Mouse (Mus musculus): ENCODE results near the gene Erc2. TPM values are rescaled to one million over a fixed set of nuclear protein-coding genes. Genes with fewer than 3 reads are reported as not detected.

The Erc2 gene
- polyA plus RNA-seq, 1 experiment from 2014 or later, result 5.7 TPM

DNA sequence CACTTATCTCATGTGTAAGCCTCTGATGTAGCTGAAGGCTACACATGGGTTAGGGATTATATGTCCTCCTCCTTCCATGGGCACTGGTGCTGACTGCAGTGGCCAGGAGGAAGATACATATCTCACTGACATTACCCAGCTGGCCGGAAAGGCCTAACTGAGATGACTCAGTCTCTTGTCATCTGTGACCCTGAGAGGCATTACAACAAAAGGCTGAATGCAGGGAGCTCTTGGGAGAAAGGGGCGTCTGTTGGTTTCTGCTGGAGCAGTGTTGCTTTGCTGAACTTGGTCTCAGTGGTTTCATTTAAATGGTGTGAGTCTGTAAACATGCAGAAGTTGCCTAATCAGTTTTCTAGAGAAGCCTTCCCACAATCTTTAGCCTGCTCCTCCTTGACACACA, 334.6 kb downstream of the Erc2 start:
- Histone ChIP-seq H3K4me3 (ENCODE audit: low read depth, low read length) (no peak overlapping the region), H3K27ac (replicated peaks; ENCODE audit: low read depth, low read length) (no peak overlapping the region), H3K4me1 (ENCODE audit: control insufficient read depth, insufficient read depth, low read length) (no peaks in the 10 kb centered on the region), H3K36me3 (ENCODE audit: control insufficient read depth, insufficient read depth, low read length) (no peaks in the 10 kb centered on the region), H3K4me2 (ENCODE audit: low read depth, severe bottlenecking) (no peak overlapping the region), H3K27me3 (ENCODE audit: control insufficient read depth, insufficient read depth, low read length) (no peaks in the 10 kb centered on the region), H3K9me3 (ENCODE audit: control insufficient read depth, low read length) (no peaks in the 10 kb centered on the region), H3K9ac (ENCODE audit: low read length) (no peak overlapping the region)
- DNase-seq (ENCODE audit: low spot score), result no peak
- 81% methylated on average over 2 of the region's 2 CpGs for WGBS
- ATAC-seq (ENCODE audit: insufficient number of reproducible peaks, low FRiP score, low TSS enrichment, low read depth), result no peak

GRCm38 (mm10) chr14:27973701-27974100, 351.5 kb downstream of the Erc2 start:
- no peaks in the 10 kb centered on the region for H3K9me3 ChIP-seq (ENCODE audit: control insufficient read depth, low read length)
- DNase-seq (ENCODE audit: low spot score), result no peak
- no peaks in the 10 kb centered on the region for H3K4me1 ChIP-seq (ENCODE audit: control insufficient read depth, insufficient read depth, low read length)
- no peak overlapping the region for H3K4me3 ChIP-seq (ENCODE audit: low read depth, low read length)
- no peaks in the 10 kb centered on the region for H3K27me3 ChIP-seq (ENCODE audit: control insufficient read depth, insufficient read depth, low read length)
- no peak for ATAC-seq (ENCODE audit: insufficient number of reproducible peaks, low FRiP score, low TSS enrichment, low read depth)
- H3K27ac ChIP-seq (replicated peaks; ENCODE audit: low read depth, low read length), result no peak overlapping the region
- 83% methylated on average over 6 of the region's 6 CpGs for WGBS
- H3K9ac ChIP-seq (ENCODE audit: low read length), result no peak overlapping the region
- H3K36me3 ChIP-seq (ENCODE audit: control insufficient read depth, insufficient read depth, low read length), result no peaks in the 10 kb centered on the region
- H3K4me2 ChIP-seq (ENCODE audit: low read depth, severe bottlenecking), result no peak overlapping the region

DNA sequence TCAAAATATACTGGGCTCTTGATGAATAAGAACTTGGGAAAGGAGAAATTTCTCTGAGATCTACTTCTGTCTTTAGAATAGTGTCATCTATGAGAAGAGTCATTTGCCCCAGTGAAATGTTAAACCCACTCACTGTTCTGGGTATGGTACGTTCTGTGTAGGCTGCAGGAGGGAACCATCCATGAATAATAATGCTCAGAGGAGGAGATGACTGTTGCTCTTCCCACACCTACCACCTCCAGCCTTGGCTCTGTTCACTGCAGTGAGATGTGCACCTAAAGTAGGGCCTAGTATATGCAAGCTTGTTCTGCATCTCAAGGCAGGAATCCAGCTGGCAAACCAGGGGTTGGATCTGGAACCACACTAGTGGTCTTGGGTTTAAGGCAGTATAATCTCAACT, 353.4 kb downstream of the Erc2 start:
- ATAC-seq (ENCODE audit: insufficient number of reproducible peaks, low FRiP score, low TSS enrichment, low read depth) (no peak), DNase-seq (ENCODE audit: low spot score) (no peak)
- no peaks in the 10 kb centered on the region for H3K27me3 ChIP-seq (ENCODE audit: control insufficient read depth, insufficient read depth, low read length)
- H3K27ac ChIP-seq (replicated peaks; ENCODE audit: low read depth, low read length), result no peak overlapping the region
- H3K4me2 ChIP-seq (ENCODE audit: low read depth, severe bottlenecking), result no peak overlapping the region
- no peaks in the 10 kb centered on the region for H3K36me3 ChIP-seq (ENCODE audit: control insufficient read depth, insufficient read depth, low read length)
- H3K9ac ChIP-seq (ENCODE audit: low read length), result no peak overlapping the region
- no peaks in the 10 kb centered on the region for H3K9me3 ChIP-seq (ENCODE audit: control insufficient read depth, low read length)
- H3K4me1 ChIP-seq (ENCODE audit: control insufficient read depth, insufficient read depth, low read length), result no peaks in the 10 kb centered on the region
- WGBS, result 74% methylated on average over 1 of the region's 1 CpGs
- H3K4me3 ChIP-seq (ENCODE audit: low read depth, low read length), result no peak overlapping the region

- 77% methylated on average over 3 of the region's 3 CpGs for WGBS
- DNase-seq (ENCODE audit: low spot score) (no peak), ATAC-seq (ENCODE audit: insufficient number of reproducible peaks, low FRiP score, low TSS enrichment, low read depth) (no peak)
- no peaks in the 10 kb centered on the region for H3K4me1 ChIP-seq (ENCODE audit: control insufficient read depth, insufficient read depth, low read length)
- H3K9ac ChIP-seq (ENCODE audit: low read length), result no peak overlapping the region
- H3K9me3 ChIP-seq (ENCODE audit: control insufficient read depth, low read length), result no peaks in the 10 kb centered on the region
- no peaks in the 10 kb centered on the region for H3K36me3 ChIP-seq (ENCODE audit: control insufficient read depth, insufficient read depth, low read length)
- H3K27me3 ChIP-seq (ENCODE audit: control insufficient read depth, insufficient read depth, low read length), result no peaks in the 10 kb centered on the region
- H3K4me3 ChIP-seq (ENCODE audit: low read depth, low read length), result no peak overlapping the region
- H3K4me2 ChIP-seq (ENCODE audit: low read depth, severe bottlenecking), result no peak overlapping the region
- no peak overlapping the region for H3K27ac ChIP-seq (replicated peaks; ENCODE audit: low read depth, low read length)
Observed at GRCm38 (mm10) chr14:27984758-27985157, 362.5 kb downstream of the Erc2 start.

- no peaks in the 10 kb centered on the region for H3K9me3 ChIP-seq (ENCODE audit: control insufficient read depth, low read length)
- H3K4me3 ChIP-seq (ENCODE audit: low read depth, low read length), result no peak overlapping the region
- DNase-seq (ENCODE audit: low spot score) (no peak), ATAC-seq (ENCODE audit: insufficient number of reproducible peaks, low FRiP score, low TSS enrichment, low read depth) (no peak)
- WGBS, result 51% methylated on average over 5 of the region's 5 CpGs
- no peaks in the 10 kb centered on the region for H3K36me3 ChIP-seq (ENCODE audit: control insufficient read depth, insufficient read depth, low read length)
- no peaks in the 10 kb centered on the region for H3K27me3 ChIP-seq (ENCODE audit: control insufficient read depth, insufficient read depth, low read length)
- no peak overlapping the region for H3K4me2 ChIP-seq (ENCODE audit: low read depth, severe bottlenecking)
- no peak overlapping the region for H3K9ac ChIP-seq (ENCODE audit: low read length)
- H3K27ac ChIP-seq (replicated peaks; ENCODE audit: low read depth, low read length), result no peak overlapping the region
- H3K4me1 ChIP-seq (ENCODE audit: control insufficient read depth, insufficient read depth, low read length), result no peaks in the 10 kb centered on the region
Observed at GRCm38 (mm10) chr14:27985201-27985600, 363.0 kb downstream of the Erc2 start.

GRCm38 (mm10) chr14:27987422-27987821, 365.2 kb downstream of the Erc2 start:
- no peak overlapping the region for H3K4me2 ChIP-seq (ENCODE audit: low read depth, severe bottlenecking)
- WGBS, result 91% methylated on average over 1 of the region's 1 CpGs
- no peak overlapping the region for H3K4me3 ChIP-seq (ENCODE audit: low read depth, low read length)
- H3K4me1 ChIP-seq (ENCODE audit: control insufficient read depth, insufficient read depth, low read length), result no peaks in the 10 kb centered on the region
- no peak overlapping the region for H3K27ac ChIP-seq (replicated peaks; ENCODE audit: low read depth, low read length)
- H3K9me3 ChIP-seq (ENCODE audit: control insufficient read depth, low read length), result no peaks in the 10 kb centered on the region
- ATAC-seq (ENCODE audit: insufficient number of reproducible peaks, low FRiP score, low TSS enrichment, low read depth) (no peak), DNase-seq (ENCODE audit: low spot score) (no peak)
- H3K9ac ChIP-seq (ENCODE audit: low read length), result no peak overlapping the region
- no peaks in the 10 kb centered on the region for H3K27me3 ChIP-seq (ENCODE audit: control insufficient read depth, insufficient read depth, low read length)
- no peaks in the 10 kb centered on the region for H3K36me3 ChIP-seq (ENCODE audit: control insufficient read depth, insufficient read depth, low read length)

GRCm38 (mm10) chr14:27998551-27998950, 376.3 kb downstream of the Erc2 start:
- Histone ChIP-seq H3K36me3 (ENCODE audit: control insufficient read depth, insufficient read depth, low read length) (no peaks in the 10 kb centered on the region), H3K27me3 (ENCODE audit: control insufficient read depth, insufficient read depth, low read length) (no peaks in the 10 kb centered on the region), H3K4me1 (ENCODE audit: control insufficient read depth, insufficient read depth, low read length) (peaks cover 20% of the 10 kb centered on the region), H3K9me3 (ENCODE audit: control insufficient read depth, low read length) (no peaks in the 10 kb centered on the region), H3K4me2 (ENCODE audit: low read depth, severe bottlenecking) (no peak overlapping the region), H3K9ac (ENCODE audit: low read length) (no peak overlapping the region), H3K27ac (replicated peaks; ENCODE audit: low read depth, low read length) (no peak overlapping the region), H3K4me3 (ENCODE audit: low read depth, low read length) (no peak overlapping the region)
- no peak for DNase-seq (ENCODE audit: low spot score)
- ATAC-seq (ENCODE audit: insufficient number of reproducible peaks, low FRiP score, low TSS enrichment, low read depth), result no peak
- 11% methylated on average over 3 of the region's 3 CpGs for WGBS

GRCm38 (mm10) chr14:28004023-28004422, 381.8 kb downstream of the Erc2 start:
- ATAC-seq (ENCODE audit: insufficient number of reproducible peaks, low FRiP score, low TSS enrichment, low read depth), result no peak
- WGBS, result 48% methylated on average over 4 of the region's 4 CpGs
- DNase-seq (ENCODE audit: low spot score), result peak; percentile 46

GRCm38 (mm10) chr14:28010536-28011280, 388.5 kb downstream of the Erc2 start:
- DNase-seq (ENCODE audit: low spot score), result no peak
- WGBS, result 90% methylated on average over 10 of the region's 10 CpGs

More at GRCm38 (mm10) chr14:28004023-28004422, 381.8 kb downstream of the Erc2 start:
- Histone ChIP-seq H3K36me3 (ENCODE audit: control insufficient read depth, insufficient read depth, low read length) (no peaks in the 10 kb centered on the region), H3K27me3 (ENCODE audit: control insufficient read depth, insufficient read depth, low read length) (no peaks in the 10 kb centered on the region), H3K4me1 (ENCODE audit: control insufficient read depth, insufficient read depth, low read length) (no peaks in the 10 kb centered on the region), H3K4me2 (ENCODE audit: low read depth, severe bottlenecking) (no peak overlapping the region), H3K9ac (ENCODE audit: low read length) (no peak overlapping the region), H3K9me3 (ENCODE audit: control insufficient read depth, low read length) (no peaks in the 10 kb centered on the region), H3K4me3 (ENCODE audit: low read depth, low read length) (no peak overlapping the region), H3K27ac (replicated peaks; ENCODE audit: low read depth, low read length) (no peak overlapping the region)

More at GRCm38 (mm10) chr14:28010536-28011280, 388.5 kb downstream of the Erc2 start:
- no peak overlapping the region for H3K9ac ChIP-seq (ENCODE audit: low read length)
- H3K36me3 ChIP-seq (ENCODE audit: control insufficient read depth, insufficient read depth, low read length), result no peaks in the 10 kb centered on the region
- H3K27ac ChIP-seq (replicated peaks; ENCODE audit: low read depth, low read length), result no peak overlapping the region
- H3K9me3 ChIP-seq (ENCODE audit: control insufficient read depth, low read length), result no peaks in the 10 kb centered on the region
- H3K27me3 ChIP-seq (ENCODE audit: control insufficient read depth, insufficient read depth, low read length), result no peaks in the 10 kb centered on the region
- no peak for ATAC-seq (ENCODE audit: insufficient number of reproducible peaks, low FRiP score, low TSS enrichment, low read depth)
- no peak overlapping the region for H3K4me2 ChIP-seq (ENCODE audit: low read depth, severe bottlenecking)
- no peak overlapping the region for H3K4me3 ChIP-seq (ENCODE audit: low read depth, low read length)
- H3K4me1 ChIP-seq (ENCODE audit: control insufficient read depth, insufficient read depth, low read length), result no peaks in the 10 kb centered on the region
